Comparison of ENCODE assay signal across 16 mouse cellular contexts in the genomic region with DNA sequence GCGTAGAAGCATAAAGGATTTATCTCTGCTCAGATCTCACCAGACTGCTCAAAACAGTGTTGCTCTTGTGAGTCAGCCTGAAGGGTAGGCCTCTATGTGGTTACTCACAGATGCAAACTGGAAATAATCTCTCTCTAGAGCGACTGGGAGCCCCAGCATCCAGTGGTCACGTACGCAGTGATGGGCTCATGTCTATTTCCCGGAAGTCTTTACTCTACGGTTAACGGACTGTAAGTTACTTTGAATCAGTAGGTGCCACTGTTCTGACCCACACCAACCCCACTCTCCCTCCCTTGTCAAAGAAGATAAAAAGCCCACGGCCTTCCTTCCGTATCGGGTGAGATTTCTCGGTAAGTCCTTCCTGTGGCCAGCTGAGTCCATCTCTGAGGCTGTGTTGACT.
A peak's percentile ranks its signal among the peaks of the same experiment; 100 is the strongest.
DNase-seq lines count a peak whose midpoint lies in the region; ATAC-seq lines count a peak whose summit lies in the region.
"Had no signal": no experiment of that assay in that cellular context is flagged by ENCODE, and none has a peak within 500 bp of the region (broad histone marks: within the 10 kb centered on the region; RNA-seq: fewer than 3 reads in every experiment).

No protein-coding gene starts in this region.

- peak; percentile 89 for ATAC-seq in megakaryocyte, adult 5-6 weeks (ENCODE audit: poor library complexity, severe bottlenecking)
- ATAC-seq: forebrain, embryonic 16.5 days; Patski had no signal

- DNase-seq in thymus, postnatal 4 days = peak; percentile 24
- no peak for DNase-seq in thymus, postnatal 10 days (ENCODE audit: low spot score in 2 of 2)
- peak; percentile 23 for DNase-seq in T-cell, adult 2 months (ENCODE audit: low spot score)
- DNase-seq in layer of hippocampus, adult 9-11 months = no peak
- DNase-seq in layer of hippocampus, adult 8-10 months (ENCODE audit: low spot score in 2 of 2) = no peak
- no peak for DNase-seq in right cerebral cortex, postnatal 14 days
- DNase-seq: cerebellum, postnatal 14 days; heart, postnatal 36 days; kidney, adult 18-20 months; kidney, postnatal 25 days; lung, embryonic 14.5 days; lung, postnatal 4 days; right cerebral cortex, adult 18-20 months had no signal

Comparison
In these comparisons a context has a peak if more than half of its experiments do, and no peak if none do; other contexts are left out.
1. DNase-seq: peak in thymus, postnatal 4 days (single experiment) and T-cell, adult 2 months (single experiment); none in thymus, postnatal 10 days (0 of 2), layer of hippocampus, adult 9-11 months (single experiment), layer of hippocampus, adult 8-10 months (0 of 2) and right cerebral cortex, postnatal 14 days (single experiment).